Mouse (Mus musculus): ENCODE results near the gene Sypl2. TPM values are rescaled to one million over a fixed set of nuclear protein-coding genes. Genes with fewer than 3 reads are reported as not detected.

Gene Sypl2
- polyA plus RNA-seq, 1 experiment from 2014 or later = 3.3 TPM

DNA sequence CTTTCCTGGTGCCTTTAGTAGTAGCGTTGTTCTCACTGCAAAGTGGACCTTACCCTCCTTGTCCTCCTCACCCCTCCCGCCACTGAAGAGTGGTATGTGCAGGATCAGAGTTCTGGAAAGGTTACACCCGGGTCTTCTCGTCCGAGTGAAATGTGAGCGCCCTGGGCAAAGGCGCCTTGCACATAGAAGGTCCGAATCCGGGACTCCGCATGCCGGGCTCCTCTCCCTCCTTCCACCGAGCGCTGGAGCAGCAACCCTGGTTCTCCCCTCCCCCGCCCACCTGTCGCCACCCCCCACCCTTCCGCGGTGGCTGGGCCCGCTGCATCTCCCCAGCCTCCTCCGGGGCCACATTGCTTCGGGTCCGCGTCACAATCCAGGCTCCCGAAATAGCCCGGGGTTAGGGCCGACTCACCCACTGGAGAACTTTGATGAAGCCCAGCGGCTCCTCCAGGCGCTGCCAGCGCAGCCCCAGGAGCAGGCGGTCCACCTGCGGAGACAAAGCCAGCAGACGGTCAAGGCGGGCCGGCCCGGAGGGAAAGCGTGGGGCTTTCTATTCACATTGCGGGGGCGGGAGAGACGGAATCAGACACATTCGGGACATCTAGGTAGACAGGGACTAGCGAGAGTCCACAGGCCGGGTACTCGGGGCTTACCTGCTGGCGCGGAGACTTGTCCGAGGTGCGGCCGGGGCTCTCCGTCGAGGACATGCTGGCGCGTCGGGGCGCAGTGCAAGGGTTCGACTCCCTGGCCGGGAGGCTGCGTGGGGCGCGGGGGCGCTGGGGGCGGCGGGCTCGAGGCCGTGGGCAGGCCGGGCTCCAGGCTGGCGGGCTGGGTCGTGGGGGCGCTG, 514 bp downstream of the Sypl2 start:
- Histone ChIP-seq H3K36me3 (no peaks in the 10 kb centered on the region), H3K4me3 (peak overlapping the region; percentile 57), H3K4me2 (peak overlapping the region; percentile 92), H3K27ac (ENCODE audit: poor library complexity, severe bottlenecking) (no peak overlapping the region), H3K9ac (peak overlapping the region; percentile 63), H3K9me3 (replicated peaks) (no peaks in the 10 kb centered on the region), H3K27me3 (replicated peaks) (peaks cover 72% of the 10 kb centered on the region), H3K4me1 (replicated peaks) (peaks cover 10% of the 10 kb centered on the region; the same call in 1 of the 2 replicates)
- ATAC-seq (ENCODE audit: insufficient number of reproducible peaks, low FRiP score) = 0 out of 2 replicates have a peak, but pooled peaks have one; percentile 42
- WGBS = 2% methylated on average over 66 of the region's 67 CpGs

- 67% methylated on average over 3 of the region's 3 CpGs for WGBS
- Histone ChIP-seq H3K4me1 (replicated peaks) (no peaks in the 10 kb centered on the region), H3K9me3 (replicated peaks) (no peaks in the 10 kb centered on the region), H3K9ac (no peak overlapping the region), H3K27me3 (replicated peaks) (peaks cover 57% of the 10 kb centered on the region), H3K4me2 (no peak overlapping the region), H3K36me3 (no peaks in the 10 kb centered on the region), H3K4me3 (no peak overlapping the region), H3K27ac (ENCODE audit: poor library complexity, severe bottlenecking) (no peak overlapping the region)
- no peak for ATAC-seq (ENCODE audit: insufficient number of reproducible peaks, low FRiP score)
Observed at GRCm38 (mm10) chr3:108220661-108221060, 5.8 kb downstream of the Sypl2 start.

DNA sequence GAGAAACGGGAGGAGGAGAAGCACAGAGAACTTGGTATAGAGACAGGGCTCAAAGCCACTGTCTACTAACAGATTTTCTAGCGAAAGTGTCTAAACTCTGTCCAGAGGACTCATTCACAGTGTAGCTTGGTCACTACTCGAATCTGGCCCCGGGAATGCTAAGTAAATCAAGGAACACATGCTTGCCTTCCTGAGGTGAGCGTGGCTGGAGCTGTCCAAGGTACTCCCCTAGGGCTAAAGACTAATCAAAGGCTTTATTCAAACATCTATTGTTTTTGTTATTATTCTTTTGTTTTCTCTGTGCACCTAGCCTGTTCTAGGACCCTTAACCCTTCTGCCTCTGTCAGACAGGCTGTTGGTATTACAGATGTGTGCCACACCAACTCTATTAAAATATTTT, 11.7 kb downstream of the Sypl2 start:
- H3K4me3 ChIP-seq = no peak overlapping the region
- H3K36me3 ChIP-seq = no peaks in the 10 kb centered on the region
- no peaks in the 10 kb centered on the region for H3K9me3 ChIP-seq (replicated peaks)
- ATAC-seq (ENCODE audit: insufficient number of reproducible peaks, low FRiP score) = no peak
- H3K4me1 ChIP-seq (replicated peaks) = peaks cover 3% of the 10 kb centered on the region; the same call in 1 of the 2 replicates
- no peak overlapping the region for H3K27ac ChIP-seq (ENCODE audit: poor library complexity, severe bottlenecking)
- no peak overlapping the region for H3K4me2 ChIP-seq
- WGBS = 9% methylated on average over 5 of the region's 5 CpGs
- H3K27me3 ChIP-seq (replicated peaks) = peaks cover 30% of the 10 kb centered on the region
- no peak overlapping the region for H3K9ac ChIP-seq

GRCm38 (mm10) chr3:108212406-108212805, 14.0 kb downstream of the Sypl2 start:
- peaks cover 26% of the 10 kb centered on the region for H3K27me3 ChIP-seq (replicated peaks)
- peaks cover 13% of the 10 kb centered on the region for H3K4me1 ChIP-seq (replicated peaks)
- H3K36me3 ChIP-seq = peaks cover under 1% of the 10 kb centered on the region; the same call in 1 of the 2 replicates
- no peak overlapping the region for H3K4me2 ChIP-seq
- H3K4me3 ChIP-seq = no peak overlapping the region
- H3K9ac ChIP-seq = no peak overlapping the region
- 77% methylated on average over 8 of the region's 8 CpGs for WGBS
- H3K9me3 ChIP-seq (replicated peaks) = no peaks in the 10 kb centered on the region
- ATAC-seq (ENCODE audit: insufficient number of reproducible peaks, low FRiP score) = no peak
- H3K27ac ChIP-seq (ENCODE audit: poor library complexity, severe bottlenecking) = no peak overlapping the region

- Histone ChIP-seq H3K27ac (ENCODE audit: poor library complexity, severe bottlenecking) (no peak overlapping the region), H3K9ac (no peak overlapping the region), H3K9me3 (replicated peaks) (no peaks in the 10 kb centered on the region), H3K4me3 (no peak overlapping the region), H3K36me3 (peaks cover 6% of the 10 kb centered on the region), H3K27me3 (replicated peaks) (peaks cover 25% of the 10 kb centered on the region), H3K4me2 (no peak overlapping the region), H3K4me1 (replicated peaks) (peaks cover 13% of the 10 kb centered on the region)
- WGBS = 80% methylated on average over 6 of the region's 6 CpGs
- ATAC-seq (ENCODE audit: insufficient number of reproducible peaks, low FRiP score) = no peak
Observed at GRCm38 (mm10) chr3:108211845-108212244, 14.6 kb downstream of the Sypl2 start.

- Histone ChIP-seq H3K36me3 (peaks cover 17% of the 10 kb centered on the region), H3K27ac (ENCODE audit: poor library complexity, severe bottlenecking) (peak within 1 kb of the TSS; percentile 90), H3K4me1 (replicated peaks) (peaks cover 13% of the 10 kb centered on the region), H3K9ac (peak within 1 kb of the TSS; percentile 90), H3K4me2 (peak within 1 kb of the TSS; percentile 91), H3K27me3 (replicated peaks) (peaks cover 17% of the 10 kb centered on the region; the same call in 1 of the 2 replicates), H3K9me3 (replicated peaks) (no peaks in the 10 kb centered on the region), H3K4me3 (peak within 1 kb of the TSS; percentile 72)
- peak; percentile 76 for ATAC-seq (ENCODE audit: insufficient number of reproducible peaks, low FRiP score)
- 1% methylated on average over 14 of the region's 14 CpGs for WGBS
Observed at GRCm38 (mm10) chr3:108210771-108211139, 15.7 kb downstream of the Sypl2 start, which contains the start of gene Atxn7l2. Atxn7l2 (minus strand) TSS chr3:108210934.

DNA sequence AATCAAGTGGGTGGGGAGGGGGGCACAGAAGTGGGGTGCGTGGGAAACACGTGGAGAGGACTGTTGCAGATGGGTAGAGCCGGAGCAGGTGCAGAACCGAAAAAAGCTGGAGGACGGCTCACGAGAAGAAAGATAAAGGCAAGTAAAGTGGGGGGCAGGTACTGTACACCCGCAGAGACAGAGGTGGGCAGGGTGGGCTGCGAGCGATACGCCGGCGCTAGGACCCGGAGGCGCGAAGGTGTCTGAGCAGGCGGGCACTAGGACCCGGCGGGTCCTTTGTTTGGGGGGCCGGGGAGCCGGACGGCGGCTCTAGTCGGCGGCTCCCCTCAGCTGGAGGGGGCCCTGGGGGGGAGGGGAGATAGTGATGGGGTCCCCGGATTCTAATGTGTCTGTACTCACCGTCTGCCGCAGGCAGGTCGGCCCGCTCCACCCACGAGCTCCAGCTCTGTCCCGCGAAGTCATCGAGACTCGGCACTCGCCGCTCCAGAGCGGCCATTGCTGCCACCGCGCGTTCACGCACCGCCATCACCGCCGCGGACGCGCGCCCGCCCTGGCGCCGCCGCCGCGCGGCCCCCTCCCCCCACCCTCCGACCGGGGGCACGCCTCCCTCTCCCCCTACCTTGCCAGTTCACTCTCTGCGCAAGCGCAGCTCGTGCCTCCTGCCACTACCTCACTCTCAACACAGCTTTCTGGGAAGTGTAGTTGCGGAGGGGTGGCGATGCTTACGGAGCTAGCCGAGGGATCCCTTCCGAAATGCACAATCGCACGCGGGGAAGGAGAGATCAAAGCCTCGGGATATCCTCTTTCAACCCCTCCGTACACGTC, 16.3 kb downstream of the Sypl2 start:
- H3K4me2 ChIP-seq = peak overlapping the region; percentile 91
- WGBS = under 1% methylated on average over 70 of the region's 72 CpGs
- peak overlapping the region; percentile 90 for H3K9ac ChIP-seq
- H3K27me3 ChIP-seq (replicated peaks) = peaks cover 17% of the 10 kb centered on the region; the same call in 1 of the 2 replicates
- H3K4me1 ChIP-seq (replicated peaks) = peaks cover 13% of the 10 kb centered on the region
- H3K9me3 ChIP-seq (replicated peaks) = no peaks in the 10 kb centered on the region
- H3K27ac ChIP-seq (ENCODE audit: poor library complexity, severe bottlenecking) = peak overlapping the region; percentile 90
- peaks cover 23% of the 10 kb centered on the region for H3K36me3 ChIP-seq
- peak; percentile 96 for ATAC-seq (ENCODE audit: insufficient number of reproducible peaks, low FRiP score)
- H3K4me3 ChIP-seq = peak overlapping the region; percentile 72

DNA sequence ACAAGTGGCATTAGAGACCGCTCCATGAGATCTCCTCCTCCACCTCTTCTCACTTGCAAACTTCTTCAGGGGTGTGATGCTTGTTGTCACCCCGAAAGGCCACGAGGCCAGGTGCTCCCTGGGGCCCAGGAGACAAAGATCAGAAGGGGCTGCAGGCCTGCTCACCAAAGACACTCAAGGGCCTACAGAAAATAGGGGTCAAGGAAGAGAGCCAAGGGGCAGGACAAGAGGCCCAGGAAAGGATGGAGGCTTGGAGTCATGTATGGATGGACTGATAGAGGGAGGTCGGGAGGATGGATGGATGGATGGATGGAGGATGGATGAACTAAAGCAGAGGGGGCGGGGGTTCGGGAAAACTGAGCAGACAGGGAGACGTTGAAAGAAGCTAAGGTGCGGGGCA, 16.9 kb downstream of the Sypl2 start:
- peak; percentile 2; the same call in 1 of the 2 replicates for ATAC-seq (ENCODE audit: insufficient number of reproducible peaks, low FRiP score)
- H3K4me2 ChIP-seq = peak overlapping the region; percentile 91
- H3K4me1 ChIP-seq (replicated peaks) = peaks cover 13% of the 10 kb centered on the region
- H3K9ac ChIP-seq = peak overlapping the region; percentile 90
- peak overlapping the region; percentile 72 for H3K4me3 ChIP-seq
- peaks cover 29% of the 10 kb centered on the region for H3K36me3 ChIP-seq
- no peak overlapping the region for H3K27ac ChIP-seq (ENCODE audit: poor library complexity, severe bottlenecking)
- H3K27me3 ChIP-seq (replicated peaks) = peaks cover 17% of the 10 kb centered on the region; the same call in 1 of the 2 replicates
- H3K9me3 ChIP-seq (replicated peaks) = no peaks in the 10 kb centered on the region
- WGBS = 10% methylated on average over 8 of the region's 8 CpGs

DNA sequence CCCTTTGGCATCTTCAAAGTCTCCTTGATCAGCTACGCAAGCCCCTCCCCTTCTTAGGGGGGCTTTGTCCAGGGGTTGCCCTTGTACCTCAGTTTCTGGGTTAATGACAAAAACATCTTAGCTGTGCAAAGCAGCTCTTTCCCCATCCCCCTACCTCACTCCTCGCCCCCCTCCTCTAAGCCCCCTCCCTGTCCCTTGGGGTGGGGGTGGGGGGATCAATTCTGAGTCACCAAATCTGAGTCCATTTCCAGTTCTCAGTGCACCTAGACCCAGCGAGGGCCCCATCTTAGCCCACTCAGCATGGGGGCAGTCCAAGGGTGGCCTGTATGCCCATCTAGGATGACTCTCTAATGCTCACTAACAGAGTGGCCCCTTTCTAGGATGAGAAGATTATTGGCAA, 17.4 kb downstream of the Sypl2 start:
- 79% methylated on average over 3 of the region's 3 CpGs for WGBS
- peak overlapping the region; percentile 90 for H3K9ac ChIP-seq
- peak overlapping the region; percentile 72; the same call in 1 of the 2 replicates for H3K4me3 ChIP-seq
- no peak overlapping the region for H3K27ac ChIP-seq (ENCODE audit: poor library complexity, severe bottlenecking)
- ATAC-seq (ENCODE audit: insufficient number of reproducible peaks, low FRiP score) = no peak
- no peaks in the 10 kb centered on the region for H3K9me3 ChIP-seq (replicated peaks)
- H3K4me1 ChIP-seq (replicated peaks) = peaks cover 13% of the 10 kb centered on the region
- H3K4me2 ChIP-seq = peak overlapping the region; percentile 91
- peaks cover 32% of the 10 kb centered on the region for H3K36me3 ChIP-seq
- peaks cover 14% of the 10 kb centered on the region; the same call in 1 of the 2 replicates for H3K27me3 ChIP-seq (replicated peaks)

DNA sequence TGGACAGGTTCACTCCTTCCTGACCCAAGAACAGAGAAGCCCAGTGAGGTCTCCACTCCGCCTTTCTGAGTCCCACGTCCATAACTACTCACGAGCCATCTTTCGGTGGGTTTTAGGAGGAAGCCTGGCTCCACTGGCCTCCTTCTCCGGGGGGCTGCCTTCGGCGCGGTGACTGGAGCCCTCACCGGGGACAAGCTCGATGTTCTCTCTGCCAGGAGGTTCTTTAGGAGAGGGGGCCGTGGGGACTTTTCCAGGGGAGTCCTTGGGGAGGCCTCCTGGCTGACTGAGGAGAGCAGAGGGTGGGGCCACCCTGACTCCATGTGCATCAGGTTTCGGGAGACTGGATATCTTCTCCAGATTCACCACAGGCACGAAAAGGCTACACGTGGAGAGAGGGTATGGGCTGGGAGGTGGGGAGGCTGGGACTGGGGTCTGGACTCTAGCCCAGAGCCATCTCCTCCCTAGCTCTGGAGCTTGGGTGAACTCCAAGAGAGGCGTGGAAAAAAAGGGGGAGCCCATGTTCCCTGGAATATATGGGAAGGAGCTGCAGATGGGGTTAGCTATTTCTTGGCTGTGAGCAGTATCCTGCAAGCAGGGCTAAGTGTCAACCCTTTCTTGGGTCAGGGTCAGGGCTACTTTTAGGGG, 19.6 kb downstream of the Sypl2 start:
- no peaks in the 10 kb centered on the region for H3K9me3 ChIP-seq (replicated peaks)
- no peak overlapping the region for H3K9ac ChIP-seq
- H3K27me3 ChIP-seq (replicated peaks) = no peaks in the 10 kb centered on the region
- no peak for ATAC-seq (ENCODE audit: insufficient number of reproducible peaks, low FRiP score)
- WGBS = 89% methylated on average over 15 of the region's 15 CpGs
- H3K4me3 ChIP-seq = no peak overlapping the region
- H3K4me2 ChIP-seq = no peak overlapping the region
- H3K36me3 ChIP-seq = peaks cover 50% of the 10 kb centered on the region
- H3K27ac ChIP-seq (ENCODE audit: poor library complexity, severe bottlenecking) = no peak overlapping the region
- H3K4me1 ChIP-seq (replicated peaks) = peaks cover 13% of the 10 kb centered on the region

All from heart, embryonic 12.5 days (tissue).